Mouse (Mus musculus) bone marrow macrophage, adult 2 months (primary cell): ENCODE results near the gene Clnk. TPM values are rescaled to one million over a fixed set of nuclear protein-coding genes. Genes with fewer than 3 reads are reported as not detected.

ENCODE experiments used
- H3K27ac ChIP-seq: 2 replicates; pipeline ENCODE4 v1.5.1; 2012; ENCODE audit warnings: low read depth, low read length; ENCODE audit not compliant: insufficient read depth
- H3K4me1 ChIP-seq: 2 replicates; pipeline ENCODE4 v1.6.1; 2012; ENCODE audit warnings: low read length; ENCODE audit not compliant: control insufficient read depth, insufficient read depth
- H3K4me3 ChIP-seq: 2 replicates; pipeline ENCODE4 v1.5.1; 2012; ENCODE audit warnings: mild to moderate bottlenecking, low read length, moderate library complexity; ENCODE audit not compliant: insufficient read depth
- CTCF ChIP-seq: IDR thresholded peaks from 2 replicates; pipeline ENCODE4 v1.5.1; 2012; ENCODE audit warnings: low read depth, mild to moderate bottlenecking, low read length, moderate library complexity
- POLR2A ChIP-seq: IDR thresholded peaks from 2 replicates; pipeline ENCODE4 v1.6.1; 2012; ENCODE audit warnings: mild to moderate bottlenecking, low read depth, low read length, borderline replicate concordance
- polyA plus RNA-seq: library from polyadenylated mRNA; stranded (reverse); fragments of >200 nt; gene quantifications from 2 replicates; pipeline ENCODE4 v1.2.4, GENCODE M21; 2012; ENCODE audit not compliant: missing spikeins, insufficient read depth, insufficient read length

Clnk gene
- polyA plus RNA-seq, 1 experiment = not detected

GRCm38 (mm10) chr5:38689186-38689585, 187.4 kb downstream of the Clnk start:
- no peaks in the 10 kb centered on the region for H3K4me1 ChIP-seq
- TF ChIP-seq POLR2A (no peak), CTCF (no peak)
- no peak overlapping the region for H3K4me3 ChIP-seq
- no peak overlapping the region for H3K27ac ChIP-seq

- TF ChIP-seq CTCF (no peak), POLR2A (no peak)
- Histone ChIP-seq H3K4me3 (no peak overlapping the region), H3K4me1 (0 out of 2 replicates have a peak, but pooled peaks cover 2% of the 10 kb centered on the region), H3K27ac (no peak overlapping the region)
Observed at GRCm38 (mm10) chr5:38687694-38688093, 188.9 kb downstream of the Clnk start.

GRCm38 (mm10) chr5:38684164-38684911, 192.3 kb downstream of the Clnk start, which contains the start of gene Zfp518b:
Zfp518b (minus strand) TSS chr5:38684826.
- Histone ChIP-seq H3K27ac (no peak within 1 kb of the TSS), H3K4me3 (peak within 1 kb of the TSS; percentile 74), H3K4me1 (0 out of 2 replicates have a peak, but pooled peaks cover 2% of the 10 kb centered on the region)
- no peak for TF ChIP-seq POLR2A
- no peak for TF ChIP-seq CTCF

- Histone ChIP-seq H3K27ac (no peak overlapping the region), H3K4me3 (no peak overlapping the region), H3K4me1 (no peaks in the 10 kb centered on the region)
- no peak for TF ChIP-seq POLR2A
- TF ChIP-seq CTCF = no peak
Observed at GRCm38 (mm10) chr5:38658836-38659235, 217.8 kb downstream of the Clnk start.

Other genes with a start within 250 kb of the Clnk start
- gene Zfp518b, start 192.0 kb downstream of the Clnk start, polyA plus RNA-seq = 2.5 and 2.9 TPM in 2 replicates